Mouse (Mus musculus) MEL (cell line): ENCODE data around the gene D630003M21Rik.

Experiments used
- CHD1 ChIP-seq: IDR thresholded peaks from 2 replicates; pipeline ENCODE4 v1.6.1; 2012; ENCODE audit warnings: low read depth, mild to moderate bottlenecking, inconsistent platforms, low read length, improper control_type of control experiment
- CTCF ChIP-seq, 3 experiments: IDR thresholded peaks in 2 of 3; conservative IDR thresholded peaks in 1 of 3; 2 replicates each; pipeline ENCODE4 v1.5.1; 2011 to 2012; ENCODE audit warnings: low read length in 3 of 3, low read depth in 2 of 3, mild to moderate bottlenecking in 2 of 3, improper control_type of control experiment in 1 of 3, inconsistent platforms in 1 of 3, mixed read lengths in 1 of 3, moderate library complexity in 1 of 3; ENCODE audit not compliant: control insufficient read depth in 1 of 3, insufficient read depth in 1 of 3, poor library complexity in 1 of 3, severe bottlenecking in 1 of 3
- MEF2A ChIP-seq: IDR thresholded peaks from 2 replicates; pipeline ENCODE4 v1.6.1; 2014; ENCODE audit warnings: low read depth, mild to moderate bottlenecking, inconsistent platforms, low read length, improper control_type of control experiment; ENCODE audit not compliant: poor library complexity, insufficient replicate concordance, severe bottlenecking; ENCODE audit errors: extremely low read depth
- NRF1 ChIP-seq: IDR thresholded peaks from 2 replicates; pipeline ENCODE4 v1.6.1; 2014; ENCODE audit warnings: low read depth, mild to moderate bottlenecking, inconsistent platforms, low read length, improper control_type of control experiment, moderate library complexity; ENCODE audit not compliant: poor library complexity, insufficient read depth, severe bottlenecking
- POLR2A ChIP-seq, 2 experiments: IDR thresholded peaks; 2 replicates each; pipeline ENCODE4 v1.6.1; 2011 to 2012; ENCODE audit warnings: low read length in 2 of 2, mild to moderate bottlenecking in 2 of 2, control low read depth in 1 of 2, improper control_type of control experiment in 1 of 2, low read depth in 1 of 2, moderate library complexity in 1 of 2; ENCODE audit not compliant: control insufficient read depth in 1 of 2, insufficient read depth in 1 of 2, poor library complexity in 1 of 2
- ZC3H11A ChIP-seq: IDR thresholded peaks from 2 replicates; pipeline ENCODE4 v1.6.1; 2012; ENCODE audit warnings: low read depth, mild to moderate bottlenecking, inconsistent platforms, low read length, improper control_type of control experiment

- TF ChIP-seq NRF1, result no peak
- no peak for TF ChIP-seq POLR2A (IDR thresholded peaks at IDR 0.05; ENCODE audit: control insufficient read depth in 1 of 2, insufficient read depth in 1 of 2, low read depth in 1 of 2, low read length in 2 of 2, poor library complexity in 1 of 2)
- no peak for TF ChIP-seq CHD1
- no peak for TF ChIP-seq ZC3H11A
- no peak for TF ChIP-seq CTCF (IDR thresholded peaks at IDR 0.05 in 2 of 3, conservative IDR thresholded peaks at IDR 0.05 in 1 of 3; ENCODE audit: control insufficient read depth in 1 of 3, insufficient read depth in 1 of 3, low read depth in 2 of 3, low read length in 3 of 3, poor library complexity in 1 of 3, severe bottlenecking in 1 of 3)
- no peak for TF ChIP-seq MEF2A
Observed at GRCm38 (mm10) chr2:158191098-158191497, 37.9 kb downstream of the D630003M21Rik start.
